Mouse (Mus musculus) kidney, adult 2 months (tissue): ENCODE measurements at regions not wholly inside any gene's neighbourhood (a gene's known extent, or its start where the extent isn't known, plus 50 kb on each side); places are given as distances from the start of the nearest gene placed in this dataset.

Experiments
- CTCF ChIP-seq: fragments of 200-500 bp; conservative IDR thresholded peaks from 2 replicates; pipeline ENCODE4 v1.5.1; 2011; ENCODE audit warnings: low read depth, mild to moderate bottlenecking, control low read depth, low read length, moderate library complexity, mixed read lengths; ENCODE audit not compliant: insufficient read depth, insufficient read length
- POLR2A ChIP-seq: fragments of 200-500 bp; IDR thresholded peaks from one replicate; pipeline ENCODE4 v1.6.1; 2011; ENCODE audit warnings: low read depth, low read length, control low read depth

DNA sequence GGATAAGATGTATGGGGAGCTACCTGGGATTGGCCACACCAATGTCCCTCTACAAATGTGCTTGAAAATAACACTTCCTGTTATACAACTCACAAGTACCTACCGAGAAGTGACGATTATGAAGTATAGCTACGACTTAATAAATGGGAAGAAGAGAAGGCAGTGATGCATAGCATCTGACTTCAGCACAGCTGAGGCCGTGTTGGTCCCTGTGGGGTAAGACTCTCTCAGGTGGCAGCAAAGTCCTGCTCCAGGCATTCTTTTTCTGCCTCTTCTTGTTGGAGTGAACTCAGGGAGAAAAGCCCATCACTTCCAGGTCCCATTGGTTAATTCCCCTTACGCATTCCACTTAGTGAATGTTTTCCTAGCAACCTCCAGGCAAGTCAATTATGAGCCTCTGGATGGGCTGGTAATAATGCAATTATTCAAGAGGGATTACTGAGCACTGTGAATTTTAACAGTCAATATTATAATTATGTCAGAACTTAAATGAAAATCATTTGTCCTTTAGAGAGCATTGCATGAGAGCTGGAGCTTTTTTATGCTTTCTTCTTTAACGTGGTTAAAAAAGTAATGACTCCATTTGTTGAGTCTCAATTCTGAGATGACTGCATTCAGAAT, 1694.8 kb upstream of the Cntnap5a start:
- TF ChIP-seq CTCF (no peak), POLR2A (no peak)
